Mouse (Mus musculus) kidney, adult 2 months (tissue): ENCODE measurements around the gene Zfp770. TPM values are rescaled to one million over a fixed set of nuclear protein-coding genes. Genes with fewer than 3 reads are reported as not detected.

Experiments
- DNase-seq: peaks from one replicate; pipeline ENCODE4 v3.0.0; 2021
- H3K27ac ChIP-seq: fragments of 200-500 bp; 2 replicates; pipeline ENCODE4 v1.5.1; 2012; ENCODE audit warnings: low read depth, low read length, control low read depth, inconsistent platforms; ENCODE audit not compliant: insufficient read depth
- H3K27me3 ChIP-seq: fragments of 200-500 bp; replicated peaks from 2 replicates; pipeline ENCODE4 v1.6.1; 2012; ENCODE audit warnings: mild to moderate bottlenecking, moderate library complexity, low read length, inconsistent platforms; ENCODE audit not compliant: control insufficient read depth, insufficient read depth
- H3K36me3 ChIP-seq: fragments of 200-500 bp; 2 replicates; pipeline ENCODE4 v1.6.1; 2012; ENCODE audit warnings: mild to moderate bottlenecking, moderate library complexity, low read length, inconsistent platforms; ENCODE audit not compliant: control insufficient read depth, insufficient read depth
- H3K4me1 ChIP-seq: fragments of 200-500 bp; 2 replicates; pipeline ENCODE4 v1.6.1; 2011; ENCODE audit warnings: low read length; ENCODE audit not compliant: control insufficient read depth, insufficient read depth
- H3K4me3 ChIP-seq: fragments of 200-500 bp; 2 replicates; pipeline ENCODE4 v1.5.1; 2011; ENCODE audit warnings: mild to moderate bottlenecking, low read depth, low read length, control low read depth; ENCODE audit not compliant: insufficient read depth
- CTCF ChIP-seq: fragments of 200-500 bp; conservative IDR thresholded peaks from 2 replicates; pipeline ENCODE4 v1.5.1; 2011; ENCODE audit warnings: low read depth, mild to moderate bottlenecking, control low read depth, low read length, moderate library complexity, mixed read lengths; ENCODE audit not compliant: insufficient read depth, insufficient read length
- POLR2A ChIP-seq: fragments of 200-500 bp; IDR thresholded peaks from one replicate; pipeline ENCODE4 v1.6.1; 2011; ENCODE audit warnings: low read depth, low read length, control low read depth
- WGBS: fragments of 180-500 bp; shearing (Covaris S2); methylation state at CpG from one replicate; pipeline ENCODE4 v1.1.7; 2018; 5-methylcytosine and 5-hydroxymethylcytosine counted together
- polyA plus RNA-seq: library from polyadenylated mRNA; depleted of rRNA; stranded (reverse); fragments of >200 nt; gene quantifications from 2 replicates; pipeline ENCODE4 v1.2.3, GENCODE M21; 2012; rRNA removed

Gene Zfp770
- polyA plus RNA-seq, 1 experiment, result 1.9 TPM

- no peak for DNase-seq
- H3K27me3 ChIP-seq, result no peaks in the 10 kb centered on the region
- TF ChIP-seq POLR2A, result no peak
- no peak for TF ChIP-seq CTCF
- H3K4me3 ChIP-seq, result no peak overlapping the region
- H3K36me3 ChIP-seq, result peaks cover 8% of the 10 kb centered on the region
- no peak overlapping the region for H3K27ac ChIP-seq
- no peaks in the 10 kb centered on the region for H3K4me1 ChIP-seq
- WGBS, result 90% methylated on average over 5 of the region's 5 CpGs
These were observed 56.4 kb downstream of the Zfp770 start for GRCm38 (mm10) chr2:114144915-114145314.

- no peaks in the 10 kb centered on the region for H3K4me1 ChIP-seq
- TF ChIP-seq CTCF (no peak), POLR2A (no peak)
- 93% methylated on average over 6 of the region's 6 CpGs for WGBS
- H3K27me3 ChIP-seq, result no peaks in the 10 kb centered on the region
- DNase-seq, result no peak
- H3K36me3 ChIP-seq, result peaks cover 8% of the 10 kb centered on the region
- no peak overlapping the region for H3K4me3 ChIP-seq
- no peak overlapping the region for H3K27ac ChIP-seq
These were observed 57.4 kb downstream of the Zfp770 start for GRCm38 (mm10) chr2:114143842-114144241.

Other genes with a start within 250 kb of the Zfp770 start
- gene Gjd2, start 187.8 kb downstream of the Zfp770 start, polyA plus RNA-seq, result not detected in 2 replicates
- 4.1 and 4.5 TPM in 2 replicates for gene Actc1, start 147.9 kb downstream of the Zfp770 start, polyA plus RNA-seq
- gene Aqr, start 14.4 kb downstream of the Zfp770 start, polyA plus RNA-seq, result 17.7 TPM in 2 replicates